Mouse (Mus musculus) testis, postnatal 14 days (tissue): ENCODE data around the gene Scimp.

Source experiments
- DNase-seq: peaks from one replicate; pipeline ENCODE4 v3.0.0; 2021; ENCODE audit warnings: low spot score

Gene Scimp

DNA sequence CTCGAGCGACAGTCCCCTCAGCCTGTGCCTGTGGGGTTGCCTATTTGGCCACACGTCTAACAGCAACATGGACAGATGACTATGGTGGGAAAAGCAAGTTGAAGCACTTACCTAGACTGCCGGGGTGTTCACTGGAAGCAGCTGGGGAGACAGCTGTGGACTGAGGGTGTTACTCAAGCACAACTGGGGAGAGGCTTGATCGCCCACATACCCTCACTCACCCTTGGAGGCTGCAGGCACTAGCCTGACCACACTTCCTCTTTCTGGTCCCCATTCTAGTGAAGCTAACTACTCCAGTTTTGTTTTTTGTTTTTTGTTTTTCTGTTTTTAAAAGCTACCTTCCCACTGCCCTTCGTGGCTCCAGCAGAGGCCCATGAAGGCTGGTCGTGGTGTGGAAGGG lies at the start of gene Scimp:
Gene Scimp (minus strand): TSS at position 222 of the 400 bp plus-strand sequence.
- no peak for DNase-seq

DNA sequence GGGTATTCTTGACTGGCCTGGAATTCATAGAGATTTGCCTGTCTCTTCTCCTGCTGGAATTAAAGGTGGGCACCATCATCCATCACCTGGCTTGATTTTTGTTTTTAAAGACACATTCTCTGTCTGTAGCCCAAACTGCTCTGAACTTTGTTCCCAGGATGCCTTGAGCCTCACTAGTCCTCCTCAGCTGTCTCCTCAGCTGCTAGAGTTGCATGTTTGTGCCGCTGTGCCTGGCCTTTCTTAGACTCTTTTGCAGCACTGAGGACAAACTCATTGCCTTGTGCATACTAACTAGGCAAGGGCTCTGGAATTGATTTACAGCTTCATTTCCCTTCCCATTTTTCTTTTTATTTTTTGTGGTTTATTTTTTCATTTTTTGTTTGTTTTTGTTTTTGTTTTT lies 48.0 kb upstream of the Scimp start:
- DNase-seq: no peak

DNA sequence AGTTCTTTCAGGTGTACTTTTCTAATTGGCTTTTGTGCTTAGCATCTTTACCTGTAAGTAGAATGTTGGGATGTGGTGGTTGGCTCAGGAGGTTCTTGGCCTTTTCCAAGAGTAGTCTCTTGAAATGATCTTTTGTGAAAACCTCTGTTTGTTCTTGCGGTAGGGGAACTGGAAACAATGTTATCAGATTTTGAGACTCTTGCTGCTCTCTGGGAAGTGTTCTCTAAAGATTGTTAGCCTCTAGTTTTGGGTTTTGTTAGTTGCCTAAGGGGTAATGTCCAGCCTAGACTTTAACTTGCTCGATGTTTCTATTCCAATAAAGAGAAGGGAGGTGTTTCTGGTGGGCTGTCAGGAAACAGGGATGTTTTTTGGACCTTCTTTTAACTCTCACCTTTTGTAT lies 33.6 kb upstream of the Scimp start:
- peak; percentile 30 for DNase-seq

DNA sequence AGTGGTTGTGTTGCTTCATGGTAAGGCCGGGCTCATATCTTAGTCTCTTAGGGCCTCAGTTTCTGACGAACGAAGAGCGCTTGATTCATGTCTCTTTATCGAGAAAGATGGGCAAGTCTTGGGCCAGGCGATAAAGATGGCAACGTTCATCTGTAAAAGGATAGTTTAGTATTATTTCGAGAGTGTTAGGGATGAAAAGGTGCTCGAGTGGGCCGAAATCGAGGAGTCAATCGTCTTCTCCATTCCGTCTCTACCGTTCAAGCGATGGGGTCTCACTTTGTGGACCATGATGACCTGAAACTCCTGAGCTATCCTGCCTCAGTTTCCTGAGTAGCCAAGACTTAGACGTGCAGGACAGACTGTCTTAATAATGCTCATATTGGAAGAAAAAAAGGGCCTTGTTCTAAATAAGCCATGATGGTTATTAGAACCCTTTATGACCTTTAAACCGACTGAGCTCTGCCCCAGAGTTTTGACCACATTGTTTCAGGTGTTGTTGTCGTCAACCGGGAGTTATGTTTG lies 33.1 kb upstream of the Scimp start:
- DNase-seq: no peak

DNA sequence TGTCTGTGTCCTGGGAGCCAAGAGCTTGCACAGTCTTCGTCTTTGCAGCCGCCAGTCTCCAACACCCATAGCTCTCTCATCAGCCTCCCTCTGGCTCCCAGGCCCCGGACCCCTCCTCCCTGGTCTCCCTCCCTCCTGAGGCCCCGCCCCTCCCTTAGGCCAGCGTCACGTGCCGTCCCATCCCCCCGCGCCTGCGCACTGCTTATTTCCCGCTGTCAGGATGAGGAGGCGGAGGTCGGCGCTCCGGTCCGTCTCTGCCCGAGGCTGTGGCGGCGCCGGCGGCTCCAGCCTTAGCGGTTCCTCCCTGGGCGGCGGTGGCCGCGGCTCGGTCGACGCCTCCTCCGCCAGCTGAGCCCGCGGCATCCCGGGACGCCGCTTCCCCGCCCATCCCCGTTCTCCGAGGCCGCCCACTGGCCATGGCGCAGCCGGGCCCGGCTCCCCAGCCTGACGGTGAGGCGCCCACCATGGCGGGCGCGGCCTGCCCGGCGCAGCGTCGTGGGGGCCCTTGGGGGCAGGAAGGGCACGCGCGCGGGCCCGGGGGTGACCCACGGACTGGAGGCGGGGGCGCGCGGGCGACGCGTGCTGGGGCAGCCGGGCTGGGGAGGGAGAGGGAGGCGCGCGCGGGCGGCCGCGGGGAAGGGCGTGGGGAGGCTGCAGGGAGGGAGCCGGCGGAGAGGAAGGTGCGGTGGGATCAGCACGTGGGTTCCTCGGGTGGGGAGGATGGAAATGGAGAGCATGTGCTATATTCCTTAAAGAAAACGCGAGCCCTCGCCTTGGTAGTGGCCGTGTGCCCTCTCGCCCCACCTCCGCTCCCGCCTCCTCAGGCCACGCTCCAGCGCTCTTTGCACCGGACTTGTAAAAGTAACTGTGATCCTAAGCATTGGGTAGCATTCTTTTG lies 32.4 kb upstream of the Scimp start, which contains the start of gene Rabep1:
Gene Rabep1 (plus strand): TSS at position 220 of the 898 bp plus-strand sequence.
- peak; percentile 95 for DNase-seq

DNA sequence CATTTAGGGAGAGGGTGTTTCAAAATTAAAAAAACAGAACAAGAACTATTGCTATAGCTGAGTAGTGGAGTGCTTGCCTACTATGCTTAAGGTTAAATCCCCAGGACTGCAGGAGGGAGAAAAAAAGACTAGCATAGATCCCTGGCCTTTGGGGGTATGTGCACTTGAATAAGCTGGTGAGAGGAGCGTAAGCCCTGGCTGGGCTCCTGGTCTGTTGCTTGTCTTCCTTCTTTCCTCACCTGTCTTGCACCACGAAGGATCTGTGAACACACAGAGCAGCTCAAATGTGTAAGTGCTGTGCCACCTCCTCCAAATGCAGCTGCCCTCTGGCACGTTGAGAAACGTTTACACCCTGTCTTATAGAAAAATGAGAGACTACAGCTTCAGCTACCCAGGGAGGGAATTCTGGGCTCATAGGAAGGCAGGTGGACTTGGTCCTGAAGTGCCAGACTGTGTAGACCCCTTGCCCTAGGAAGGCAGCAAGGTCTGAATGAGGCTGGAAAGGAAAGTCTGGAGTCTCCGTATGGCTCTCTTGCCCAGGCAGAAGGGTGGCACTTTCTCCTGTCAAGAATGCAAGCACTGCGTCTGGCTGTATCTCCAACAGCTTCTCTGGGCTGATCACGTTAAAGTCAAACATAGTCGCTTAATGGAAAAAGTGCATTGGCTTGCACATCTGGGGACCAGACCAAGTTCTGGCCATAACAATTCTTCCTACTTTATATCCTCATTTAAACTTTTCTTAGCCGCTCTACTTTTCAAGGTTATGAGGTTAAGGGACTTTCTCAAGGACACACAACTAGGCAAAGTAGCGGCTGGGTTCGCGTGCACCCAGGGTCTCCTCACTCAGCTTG lies 31.5 kb upstream of the Scimp start:
- DNase-seq: no peak

DNA sequence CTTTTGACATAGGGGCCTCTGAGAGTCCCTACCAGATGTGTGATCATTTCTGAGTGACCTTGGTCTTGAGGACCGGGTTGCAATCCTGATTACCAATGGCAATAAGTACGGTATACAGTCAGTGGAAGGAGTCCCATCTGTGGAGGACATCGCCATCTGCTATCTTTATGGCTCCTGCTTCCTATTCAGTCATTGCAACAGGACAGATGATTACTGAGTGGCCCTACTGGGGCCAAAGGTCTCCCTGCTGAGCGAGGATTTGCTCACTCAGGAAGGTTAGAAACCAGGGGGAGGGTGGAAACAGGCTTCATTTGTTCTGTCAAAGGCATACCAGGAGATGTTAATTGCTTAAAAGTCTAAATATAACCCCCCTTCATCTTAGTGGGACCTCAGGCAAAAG lies 30.6 kb upstream of the Scimp start:
- no peak for DNase-seq

DNA sequence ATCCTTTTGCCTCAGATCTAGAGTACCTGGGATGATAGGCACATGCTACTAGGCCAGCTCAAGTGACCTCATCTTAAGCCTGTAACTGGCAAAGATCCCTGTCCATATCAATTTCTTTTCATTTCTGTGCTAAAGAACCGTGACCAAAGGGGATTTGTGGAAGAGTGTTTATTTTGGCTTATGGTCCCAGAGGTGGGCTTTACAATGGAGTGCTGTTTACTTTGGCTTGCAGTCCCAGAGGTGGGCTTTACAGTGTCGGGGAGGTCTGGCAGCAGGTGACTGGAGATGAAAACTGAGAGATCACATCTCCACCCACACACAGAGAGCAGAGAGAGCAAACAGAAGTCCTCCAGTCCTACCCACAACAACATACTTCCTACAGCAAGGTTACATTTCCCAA lies 26.2 kb upstream of the Scimp start:
- DNase-seq: no peak

DNA sequence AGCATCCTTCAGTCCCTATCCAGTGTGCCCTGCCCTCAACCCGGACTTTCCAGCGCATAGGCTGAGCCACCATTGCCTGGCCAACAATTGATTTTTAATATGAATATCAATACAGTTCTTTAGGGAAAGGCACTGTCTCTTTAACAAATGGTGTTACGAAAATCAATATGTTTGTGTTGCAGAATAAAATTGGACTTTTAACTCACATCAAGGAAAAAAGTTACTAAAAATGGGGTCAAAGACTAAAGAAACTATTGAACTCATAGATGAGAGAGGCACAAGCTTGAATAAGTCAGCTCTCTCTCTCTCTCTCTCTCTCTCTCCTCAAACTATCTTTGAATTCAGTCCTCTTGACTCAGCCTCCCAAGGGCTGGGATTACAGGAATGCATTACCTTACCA lies 24.6 kb upstream of the Scimp start:
- no peak for DNase-seq

DNA sequence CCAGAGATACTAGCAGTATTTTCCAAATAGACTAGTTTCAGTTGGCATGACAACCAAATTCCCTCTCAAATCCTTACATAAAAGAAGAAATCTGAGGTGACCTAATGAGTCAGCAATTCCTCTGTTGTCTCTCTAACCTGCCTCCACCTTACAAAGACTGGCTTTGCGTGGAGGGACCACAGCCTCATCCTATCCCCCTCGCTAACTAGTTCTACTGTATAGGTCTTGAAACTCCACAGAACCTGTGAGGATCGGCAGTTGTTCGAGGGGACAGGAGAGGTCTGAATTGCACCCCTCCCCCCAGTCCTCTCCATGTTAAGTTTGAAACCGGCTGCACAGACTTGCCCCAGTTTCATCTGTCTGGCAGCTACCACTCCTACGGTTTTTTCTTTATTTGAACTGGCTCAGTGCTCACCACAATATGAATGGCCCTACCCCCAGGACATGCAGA lies 23.0 kb upstream of the Scimp start:
- no peak for DNase-seq

DNA sequence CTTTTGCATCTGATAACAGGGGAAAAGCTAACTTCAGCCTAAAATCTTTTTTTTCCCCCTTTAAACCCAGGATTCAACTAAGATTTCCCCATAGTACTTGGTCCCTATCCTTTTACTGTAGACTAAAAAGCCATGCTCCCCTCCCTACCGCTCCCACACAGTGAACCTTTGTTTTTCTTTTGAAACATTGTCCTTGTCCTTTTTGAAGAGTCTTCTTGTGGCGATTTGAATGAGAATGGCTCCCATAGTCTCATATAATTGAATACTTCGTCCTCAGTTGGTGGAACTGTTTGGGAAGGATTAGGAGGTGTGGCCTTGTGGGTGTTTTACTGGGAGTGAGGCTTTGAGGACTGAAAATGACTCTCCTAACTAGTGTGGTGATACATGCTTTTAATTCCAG lies 21.4 kb upstream of the Scimp start:
- DNase-seq: no peak

DNA sequence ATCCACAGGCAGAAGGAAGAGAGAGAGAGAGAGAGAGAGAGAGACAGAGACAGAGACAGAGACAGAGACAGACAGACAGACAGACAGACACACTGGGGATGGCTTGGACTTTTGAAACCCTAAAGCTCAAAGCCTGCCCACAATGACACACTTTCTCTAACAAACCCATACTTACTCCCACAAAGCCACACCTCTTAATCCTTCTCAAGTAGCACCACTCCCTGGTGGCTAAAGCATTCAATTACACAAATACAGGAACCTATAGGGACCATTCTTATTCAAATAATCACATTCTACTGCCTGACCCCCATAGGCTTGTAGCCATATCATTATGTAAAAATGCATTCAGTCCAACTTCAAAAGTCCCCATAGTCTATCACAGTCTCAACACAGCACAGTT lies 21.0 kb upstream of the Scimp start:
- no peak for DNase-seq

DNA sequence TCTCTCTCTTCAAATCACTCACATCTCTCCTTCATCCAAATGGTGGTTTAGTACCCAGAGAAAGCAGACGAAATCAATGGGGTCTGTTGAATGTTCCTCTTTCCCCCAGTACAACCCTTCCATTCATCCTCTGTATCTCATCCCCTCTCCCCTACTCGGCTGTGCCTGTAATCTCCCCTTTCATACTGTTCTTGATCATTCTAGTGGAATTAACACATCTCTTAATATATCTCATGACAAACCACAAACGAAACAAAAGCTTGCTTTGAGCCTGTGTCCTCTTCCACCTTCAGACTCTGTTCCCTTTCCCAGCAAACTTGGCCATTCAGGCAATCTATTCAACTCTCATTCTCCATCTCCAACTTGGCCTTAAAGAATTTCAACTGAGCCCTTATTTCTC lies 18.8 kb upstream of the Scimp start:
- DNase-seq: no peak

DNA sequence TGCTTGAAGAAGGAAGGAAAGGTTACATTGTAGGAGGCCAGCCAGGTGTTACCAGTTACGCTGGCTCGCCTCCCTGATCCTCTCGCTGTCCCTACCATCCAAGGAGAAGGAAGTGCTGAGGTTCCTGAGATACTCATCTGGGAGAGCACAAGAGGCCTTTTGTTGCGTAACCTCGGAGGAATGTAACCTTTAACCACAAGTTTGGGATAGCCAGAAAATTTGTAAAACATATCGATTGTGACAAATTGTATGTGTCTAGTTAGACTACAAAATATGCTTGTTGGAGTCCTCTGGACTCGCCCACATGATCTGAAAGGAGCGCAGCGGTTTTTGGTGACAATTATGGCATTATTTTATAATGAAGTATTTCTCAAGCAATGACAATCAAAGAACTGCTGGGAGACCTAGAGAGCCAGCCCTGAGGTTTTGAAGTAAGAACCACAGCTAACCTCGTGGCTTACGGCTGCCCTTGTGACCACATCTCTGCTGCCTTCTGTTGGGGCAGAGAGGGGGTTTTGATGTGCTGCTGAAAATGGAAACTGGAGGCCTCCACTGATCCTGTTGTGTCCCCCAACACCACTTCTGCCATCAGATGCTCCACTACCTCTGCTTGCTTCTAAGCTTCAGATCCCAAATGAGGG lies 16.7 kb upstream of the Scimp start:
- DNase-seq: peak; percentile 20

DNA sequence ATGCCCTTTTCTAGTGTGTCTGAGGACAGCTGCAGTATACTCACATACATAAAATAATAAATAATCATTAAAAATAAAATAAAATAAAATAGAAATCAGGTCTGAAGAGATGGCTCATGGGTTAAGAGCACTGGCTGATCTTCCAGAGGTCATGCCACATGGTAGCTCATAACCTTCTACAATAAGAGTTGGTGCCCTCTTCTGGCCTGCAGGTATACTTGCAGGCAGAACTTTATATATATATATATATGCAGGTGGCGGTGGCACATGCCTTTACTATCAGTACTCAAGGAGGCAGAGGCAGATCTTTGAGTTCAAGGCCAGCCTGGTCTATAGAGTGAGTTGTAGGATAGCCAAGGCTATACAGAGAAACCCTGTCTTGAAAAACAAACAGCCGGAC lies 13.8 kb upstream of the Scimp start:
- no peak for DNase-seq

DNA sequence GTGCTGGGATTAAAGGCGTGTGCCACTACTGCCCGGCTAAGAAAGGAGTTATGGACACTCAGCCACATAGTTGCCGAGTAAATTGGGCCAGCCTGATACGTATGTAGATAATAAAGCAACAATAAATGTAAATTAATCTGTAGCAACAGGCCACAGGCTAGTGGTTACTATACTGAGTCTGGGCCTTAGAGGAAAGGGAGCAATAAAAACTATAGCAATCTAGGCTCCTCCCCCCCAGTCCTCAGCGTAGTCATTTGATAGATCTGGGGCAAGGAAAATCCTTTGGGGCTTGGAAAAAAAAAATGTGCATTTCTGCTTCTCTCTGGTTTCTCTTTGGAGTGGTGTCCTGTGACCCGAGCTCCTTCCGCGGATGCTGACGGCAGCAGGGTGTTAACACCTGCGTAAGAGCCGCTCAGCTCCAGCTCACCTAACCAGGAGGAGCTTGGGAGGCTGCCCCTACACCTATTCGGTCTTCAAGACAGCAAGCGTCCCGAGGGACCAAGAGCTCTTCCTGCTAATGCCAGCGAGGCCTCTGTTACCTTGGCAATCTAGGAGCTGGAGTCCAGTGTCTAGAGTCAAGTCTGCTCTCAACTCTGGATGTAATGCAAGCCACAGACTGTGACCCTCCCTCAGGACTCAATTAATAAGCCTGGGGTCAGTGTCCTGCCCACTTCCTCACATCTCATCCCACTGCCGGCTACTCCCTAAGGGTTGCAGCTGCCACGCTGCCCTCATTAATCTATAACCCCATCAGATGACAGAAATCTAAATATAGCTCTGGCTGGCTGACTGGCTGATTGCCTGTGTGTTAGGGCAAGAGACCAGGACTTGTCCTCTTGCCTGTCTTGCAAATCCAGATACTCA lies 9.6 kb upstream of the Scimp start:
- DNase-seq: no peak

DNA sequence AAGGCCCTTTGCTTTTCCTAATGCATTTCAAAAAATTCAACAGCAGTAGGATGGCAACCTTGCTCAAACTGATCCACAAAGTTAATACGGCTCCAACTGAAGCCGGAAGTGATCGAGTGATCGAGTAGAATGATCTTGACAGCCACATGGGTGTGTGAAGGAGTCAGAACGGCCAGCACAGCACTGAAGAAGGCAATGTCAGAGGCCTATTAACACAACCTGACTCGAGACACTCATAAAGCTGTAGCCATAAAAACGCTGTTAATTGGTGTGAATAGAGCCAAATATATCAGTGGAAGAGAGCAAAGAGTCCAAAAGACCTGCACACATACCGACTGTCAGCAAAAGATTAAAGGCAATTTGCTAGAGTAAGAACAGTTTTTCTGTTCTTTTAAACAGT lies 7.7 kb upstream of the Scimp start:
- DNase-seq: no peak

DNA sequence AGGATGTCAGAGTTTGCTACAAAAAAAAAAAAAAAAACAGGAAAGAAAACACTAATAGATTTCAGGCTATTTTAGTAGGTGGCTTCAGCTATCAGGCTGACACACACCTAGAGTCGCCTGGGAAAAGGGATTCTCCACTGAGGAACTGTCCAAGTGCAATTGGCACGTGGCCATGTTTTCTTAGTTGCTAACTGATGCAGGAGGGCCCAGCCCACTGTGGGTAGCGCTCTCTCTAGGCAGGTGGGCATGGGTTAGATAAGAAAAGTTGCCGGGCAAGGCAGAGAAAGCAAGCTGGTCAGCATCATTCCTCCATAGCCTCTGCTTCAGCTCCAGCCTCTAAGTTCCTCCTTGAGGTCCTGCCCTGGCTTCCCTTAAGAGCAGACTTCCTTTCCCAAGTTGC lies 4.4 kb upstream of the Scimp start:
- no peak for DNase-seq

DNA sequence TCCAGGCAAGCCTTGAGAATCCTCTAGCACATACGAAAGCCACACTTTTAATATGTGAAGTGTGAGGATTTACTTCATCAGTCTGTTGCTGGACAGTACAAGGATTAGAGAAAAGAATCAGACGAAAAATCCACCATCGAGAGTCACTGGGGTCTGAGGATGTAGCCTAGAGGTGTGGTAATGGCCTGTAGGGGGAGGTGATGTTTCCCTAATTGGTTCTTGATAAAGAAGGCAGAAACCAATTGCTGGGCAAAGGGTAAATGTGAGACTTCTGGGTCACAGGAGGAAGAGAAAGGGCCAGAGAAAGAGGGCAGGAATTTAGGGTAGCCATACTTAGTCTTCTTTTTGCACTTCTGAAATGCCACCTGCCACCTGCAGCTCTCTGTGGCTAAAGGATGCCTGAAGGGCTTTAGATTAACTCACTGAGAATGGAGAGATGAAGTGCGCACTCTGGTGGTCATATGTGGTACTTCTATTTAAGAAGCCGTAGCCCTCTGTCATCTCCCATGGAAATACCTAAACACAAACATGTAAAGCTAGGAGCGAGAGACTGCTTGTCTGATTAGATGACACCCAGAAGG lies 3.2 kb upstream of the Scimp start:
- DNase-seq: peak; percentile 48

DNA sequence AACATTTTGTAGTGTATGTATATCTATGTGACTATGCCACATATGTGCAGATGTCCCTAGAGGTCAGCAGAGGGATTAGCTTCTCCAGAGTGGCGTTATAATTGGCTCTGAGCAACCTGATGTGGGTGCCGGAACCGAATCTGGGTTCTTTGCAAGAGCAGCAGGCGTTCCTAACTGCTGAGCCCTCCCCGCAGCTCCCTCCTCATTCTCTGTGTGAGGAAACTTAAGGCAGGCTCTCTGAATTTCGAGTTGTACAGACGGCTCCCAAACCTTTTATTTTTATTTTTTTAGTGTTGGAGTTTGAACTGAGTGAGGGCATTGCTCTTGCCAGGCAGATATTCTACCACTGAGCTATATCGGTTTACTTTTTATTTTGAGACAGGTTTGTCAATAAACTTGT lies 2.7 kb upstream of the Scimp start:
- DNase-seq: no peak
